Mouse (Mus musculus) right cerebral cortex, postnatal 4 days (tissue): Measurements from ENCODE around the gene Galnt10.

ENCODE experiments used
- DNase-seq: peaks from one replicate; pipeline ENCODE4 v3.0.0-alpha.2; 2022

Gene Galnt10

DNA sequence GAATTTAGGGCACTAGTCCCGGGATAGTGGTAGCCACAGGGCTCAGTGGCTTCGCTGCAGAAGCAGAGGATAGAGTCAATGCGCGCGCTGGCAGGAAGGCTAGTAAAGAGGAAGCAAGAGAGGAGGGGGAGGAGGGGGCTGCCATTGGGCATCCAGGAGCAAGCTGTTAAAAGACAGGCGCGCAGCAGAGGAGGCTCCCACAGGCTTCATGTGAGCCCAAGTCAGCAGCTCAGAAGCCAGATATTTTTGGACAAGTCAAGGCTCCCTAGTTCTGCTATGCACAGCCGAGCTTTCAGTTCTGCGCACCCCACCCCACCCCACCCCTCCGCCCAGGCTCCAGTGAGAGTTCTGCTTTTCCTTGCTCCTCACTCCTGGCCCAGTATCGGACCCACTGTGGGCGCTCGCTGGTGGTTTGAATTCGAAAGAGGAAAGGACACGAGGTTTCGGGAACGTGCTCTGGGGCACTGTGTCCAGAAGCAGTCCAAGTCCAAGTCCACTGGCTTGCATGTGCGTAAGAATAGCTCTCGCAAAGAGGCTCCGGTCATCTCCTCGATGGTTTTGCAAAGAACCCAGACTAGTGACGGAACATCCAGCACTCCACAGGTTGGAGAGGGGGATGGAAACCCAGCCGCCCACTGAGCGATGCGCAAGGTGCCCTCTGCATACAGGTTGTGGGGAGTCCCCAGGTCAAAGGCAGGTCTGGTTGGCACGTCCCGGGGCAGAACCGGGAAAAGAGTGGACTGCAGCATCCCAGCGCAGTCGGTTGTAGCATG, 811 bp upstream of the Galnt10 start:
- no peak for DNase-seq

GRCm38 (mm10) chr11:57645847-57646246, 605 bp downstream of the Galnt10 start:
- no peak for DNase-seq

GRCm38 (mm10) chr11:57646416-57646815, 1.2 kb downstream of the Galnt10 start:
- DNase-seq = no peak

GRCm38 (mm10) chr11:57646940-57647339, 1.7 kb downstream of the Galnt10 start:
- DNase-seq = no peak

- DNase-seq = no peak
These were observed 2.2 kb downstream of the Galnt10 start for GRCm38 (mm10) chr11:57647446-57647845.

DNA sequence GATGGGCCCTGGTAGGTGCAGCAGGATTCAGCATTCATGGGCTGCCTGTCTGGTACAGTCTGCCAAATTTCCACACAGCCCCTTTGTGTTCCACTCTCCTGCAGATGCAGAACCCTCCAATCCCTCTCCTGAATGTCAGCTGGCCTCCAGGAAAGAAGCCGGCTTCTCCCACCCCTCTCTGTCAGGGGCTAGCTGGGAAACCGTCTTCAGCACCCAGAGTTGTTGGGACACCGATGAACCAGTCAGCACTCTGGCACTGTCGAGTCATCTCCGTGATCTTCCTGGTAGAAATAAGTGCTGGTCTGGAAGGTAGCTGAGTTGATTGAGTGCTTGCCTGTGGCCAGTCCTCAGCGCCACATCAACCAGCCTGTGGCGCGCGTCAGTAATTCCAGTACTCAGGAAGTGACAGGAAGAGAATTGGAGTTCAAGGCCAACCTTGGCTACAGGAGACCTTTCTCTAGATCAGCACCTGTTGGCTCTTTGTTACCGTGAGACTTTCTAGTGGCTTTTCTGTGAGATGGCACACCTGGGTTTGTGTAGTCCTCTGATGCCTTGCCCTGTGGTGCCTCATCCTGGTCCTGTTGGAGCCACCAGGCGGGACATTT, 3.1 kb downstream of the Galnt10 start:
- no peak for DNase-seq

DNA sequence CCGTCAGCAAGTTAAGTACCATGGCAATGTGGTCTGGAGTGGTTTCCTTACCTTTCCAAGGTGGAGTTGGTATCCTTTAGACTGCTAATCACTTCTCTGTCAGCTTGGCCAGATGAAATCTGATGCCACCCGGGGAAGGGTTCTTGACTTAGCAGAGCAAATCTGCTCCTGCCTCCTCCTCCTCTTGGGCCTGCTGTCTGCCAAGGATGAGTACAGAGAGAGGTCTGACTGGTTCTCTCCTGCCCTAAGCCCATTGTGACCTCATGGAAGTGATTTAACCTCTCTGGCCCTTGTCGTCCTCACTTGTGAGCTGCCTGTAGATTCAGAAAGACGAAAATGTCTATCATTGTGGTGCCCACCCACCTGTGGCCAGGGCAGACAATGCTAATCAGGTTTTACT, 4.0 kb downstream of the Galnt10 start:
- DNase-seq = no peak

DNA sequence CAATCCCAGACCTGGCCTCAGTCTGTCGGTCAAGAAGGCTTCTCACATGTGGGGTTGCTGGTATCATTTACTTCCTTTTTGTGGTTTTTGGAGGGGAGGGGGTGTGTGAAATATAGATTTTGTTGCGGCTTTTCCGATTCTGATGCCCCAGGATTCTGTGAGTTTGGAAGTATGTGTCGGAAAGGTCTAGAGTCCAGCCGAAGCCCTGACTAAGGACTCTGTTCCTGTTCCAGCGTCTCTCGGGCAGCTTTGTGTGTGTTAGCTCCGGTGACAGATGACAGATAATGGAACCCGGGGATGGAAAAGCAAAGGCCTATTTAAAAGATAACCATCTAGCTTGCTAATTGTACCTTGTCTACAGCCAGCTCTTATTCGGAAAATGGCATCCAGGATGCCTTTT, 4.4 kb downstream of the Galnt10 start:
- DNase-seq = no peak

- no peak for DNase-seq
These were observed 5.6 kb downstream of the Galnt10 start for GRCm38 (mm10) chr11:57650867-57651266.

DNA sequence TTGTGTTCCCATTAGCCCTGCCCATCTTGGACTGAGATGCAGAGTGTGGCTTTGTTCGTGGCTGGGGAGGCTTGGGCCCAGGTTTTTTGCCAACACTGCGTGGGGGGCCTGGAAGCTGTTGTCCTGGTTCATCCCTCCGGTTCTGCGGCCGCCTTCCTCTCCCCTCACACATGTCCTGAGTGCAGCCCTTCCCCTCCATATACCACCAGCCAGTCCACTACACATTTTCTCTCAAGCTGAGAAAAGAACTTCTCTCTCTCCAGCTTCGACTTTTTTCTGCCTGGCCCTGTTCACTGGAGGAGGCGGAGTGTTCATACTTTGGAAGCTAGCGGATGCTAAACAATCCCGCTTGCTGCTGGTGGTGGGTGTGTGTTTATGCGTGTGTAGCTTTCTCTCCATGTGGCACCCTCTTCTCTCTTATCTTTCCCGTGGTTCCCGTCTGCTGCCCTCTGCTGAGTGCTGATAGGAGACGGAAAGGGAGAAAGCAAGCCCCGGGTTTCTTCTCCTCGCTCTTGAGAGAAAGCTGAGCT, 6.1 kb downstream of the Galnt10 start:
- peak; percentile 56 for DNase-seq

GRCm38 (mm10) chr11:57652206-57652922, 7.1 kb downstream of the Galnt10 start:
- DNase-seq = no peak

DNA sequence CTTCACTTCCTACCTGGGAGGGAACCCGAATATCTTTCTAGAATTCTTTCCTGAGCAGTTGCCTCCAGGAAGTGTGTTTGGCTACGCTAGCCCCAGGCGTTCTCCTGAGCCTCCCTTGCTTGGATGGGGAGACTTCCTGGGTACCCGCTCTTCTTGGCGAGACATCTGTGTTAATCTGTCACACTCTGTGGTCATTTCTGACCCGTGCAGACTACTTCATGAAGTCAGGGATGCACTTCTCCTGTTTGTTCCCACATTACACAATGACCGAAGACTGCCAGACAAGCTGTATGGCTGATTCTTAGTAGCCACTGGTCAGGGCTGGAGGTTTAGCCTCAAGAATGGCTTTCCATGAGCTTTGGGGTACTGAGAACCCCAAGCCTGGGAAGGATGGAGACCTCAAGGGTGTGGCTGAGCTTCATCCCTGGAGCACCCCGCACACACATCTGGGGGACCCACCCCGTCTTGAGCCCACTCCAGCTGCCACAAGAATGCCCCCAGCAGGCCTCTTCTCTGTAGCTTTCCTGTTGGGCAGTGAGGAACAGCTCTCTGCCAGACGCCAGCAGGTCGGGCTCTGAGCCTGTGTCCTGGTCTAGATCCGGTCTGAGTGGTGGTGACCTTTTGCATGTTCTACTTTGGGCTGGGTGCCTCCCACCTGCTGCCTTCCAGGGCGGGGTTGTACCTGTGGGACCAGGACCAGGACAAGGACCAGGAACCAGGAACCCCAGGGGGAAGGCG, 7.8 kb downstream of the Galnt10 start:
- DNase-seq = no peak

DNA sequence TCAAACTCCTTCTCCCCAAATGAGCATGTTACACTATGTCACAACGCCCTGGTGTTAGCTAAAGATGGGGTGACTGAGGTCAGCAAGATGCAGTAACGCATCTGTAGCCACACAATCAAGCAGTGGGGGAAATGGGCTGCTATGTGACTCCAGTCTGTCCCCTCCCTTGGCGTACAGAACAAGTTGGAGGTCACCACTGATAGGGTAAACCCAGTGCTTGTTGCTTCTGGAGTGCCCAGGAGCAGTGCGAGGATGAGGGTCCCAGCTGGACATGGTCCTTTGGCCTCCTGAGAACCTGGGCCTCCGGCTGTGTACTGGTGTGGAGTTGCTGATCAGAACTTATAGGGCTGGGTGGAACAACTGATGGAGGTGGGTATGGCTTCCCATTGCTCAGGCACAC, 8.6 kb downstream of the Galnt10 start:
- DNase-seq = no peak

GRCm38 (mm10) chr11:57654386-57654785, 9.1 kb downstream of the Galnt10 start:
- DNase-seq = no peak

DNA sequence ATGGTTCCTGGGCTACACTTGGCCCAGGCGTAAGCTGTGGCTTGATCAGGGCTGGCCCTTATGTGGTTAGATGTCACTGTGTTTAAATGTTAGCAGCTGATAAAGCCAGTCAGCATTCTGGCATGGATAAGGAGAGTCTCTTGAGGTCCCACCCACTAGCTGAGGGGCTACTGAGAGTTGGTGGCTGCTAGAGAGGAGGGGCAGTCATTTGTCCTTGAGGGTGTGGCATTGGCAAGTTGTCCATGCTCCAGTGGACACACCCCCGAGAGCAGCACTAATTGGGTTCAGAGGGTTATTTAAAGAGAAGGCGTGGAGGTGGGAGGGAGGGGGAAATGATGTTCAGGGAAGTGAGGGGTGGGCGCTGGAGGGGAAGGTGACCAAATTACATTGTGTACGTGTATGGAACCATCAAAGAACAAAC, 9.7 kb downstream of the Galnt10 start:
- DNase-seq = no peak

GRCm38 (mm10) chr11:57655669-57656325, 10.6 kb downstream of the Galnt10 start:
- no peak for DNase-seq

GRCm38 (mm10) chr11:57656602-57657275, 11.5 kb downstream of the Galnt10 start:
- no peak for DNase-seq

- no peak for DNase-seq
These were observed 12.3 kb downstream of the Galnt10 start for GRCm38 (mm10) chr11:57657370-57658072.

GRCm38 (mm10) chr11:57658214-57658613, 13.0 kb downstream of the Galnt10 start:
- no peak for DNase-seq

- no peak for DNase-seq
These were observed 13.5 kb downstream of the Galnt10 start for GRCm38 (mm10) chr11:57658751-57659150.

GRCm38 (mm10) chr11:57660156-57660555, 14.9 kb downstream of the Galnt10 start:
- DNase-seq = no peak
